Mouse (Mus musculus) urinary bladder, postnatal 25 days (tissue): ENCODE results near the gene Ranbp9.

Experiments used
- DNase-seq: peaks from one replicate; pipeline ENCODE4 v3.0.0; 2022; ENCODE audit warnings: low spot score

Ranbp9 gene

DNA sequence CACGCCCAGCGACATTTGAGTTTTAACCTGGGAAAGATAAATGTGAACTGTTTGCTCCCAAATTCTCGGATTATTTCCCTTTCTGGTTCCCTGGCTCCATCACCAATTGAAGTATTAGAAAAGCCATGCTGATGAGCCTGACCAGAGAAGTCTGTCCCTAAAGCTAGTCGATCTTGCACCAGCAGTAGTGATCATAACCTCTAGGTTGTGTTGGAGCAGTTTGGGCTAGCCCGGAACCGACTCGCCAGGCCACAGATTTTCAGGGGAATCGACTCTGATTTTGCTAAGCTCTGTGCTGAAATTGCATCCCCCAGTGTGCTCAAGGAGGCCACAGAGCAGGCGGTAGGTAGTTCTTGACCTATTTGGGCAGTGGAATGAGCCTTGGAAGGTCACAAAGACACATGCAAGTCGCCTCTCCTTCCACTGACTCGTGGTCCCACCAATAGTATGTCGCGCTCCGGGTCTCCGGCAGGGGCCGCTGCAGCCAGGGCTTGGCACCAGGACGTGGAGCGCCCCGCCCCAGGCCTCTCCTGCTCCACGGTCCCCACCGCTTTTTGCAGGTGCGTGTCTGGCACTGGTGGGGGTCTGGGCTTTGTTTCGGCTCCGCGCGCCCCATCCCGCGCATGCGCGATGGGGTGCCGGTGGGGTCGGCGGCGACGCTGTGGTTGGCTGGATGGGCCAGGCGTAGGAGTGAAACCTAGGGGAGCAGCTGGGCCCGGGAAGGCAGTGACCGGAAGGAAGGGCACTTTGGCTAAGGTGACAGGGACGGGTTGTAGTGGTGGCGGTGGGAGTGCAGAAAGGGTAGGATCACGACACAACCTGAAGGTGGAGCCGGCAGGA lies 115.9 kb downstream of the Ranbp9 start, which contains the start of gene Sirt5:
Sirt5 (plus strand) TSS at position 512 of the 840 bp plus-strand sequence.
- peak; percentile 86 for DNase-seq

DNA sequence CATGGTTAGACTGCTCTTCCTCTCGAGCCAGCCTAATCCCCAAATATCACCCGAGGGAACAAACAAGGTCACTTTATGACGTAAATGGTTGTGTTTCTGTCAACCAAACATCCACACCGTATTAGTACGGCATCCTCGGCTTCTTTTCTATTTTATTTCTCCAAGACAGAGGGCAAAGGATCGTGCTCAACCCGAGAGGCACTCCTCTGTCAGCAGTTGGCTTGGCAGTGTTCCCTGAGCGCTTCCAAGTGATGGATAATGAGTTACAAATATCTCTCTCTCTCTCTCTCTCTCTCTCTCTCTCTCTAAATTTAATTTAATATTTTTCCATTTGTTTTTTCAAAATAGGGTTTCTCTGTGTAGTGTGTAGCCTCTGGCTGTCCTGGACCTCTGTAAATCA lies 118.7 kb downstream of the Ranbp9 start:
- no peak for DNase-seq

DNA sequence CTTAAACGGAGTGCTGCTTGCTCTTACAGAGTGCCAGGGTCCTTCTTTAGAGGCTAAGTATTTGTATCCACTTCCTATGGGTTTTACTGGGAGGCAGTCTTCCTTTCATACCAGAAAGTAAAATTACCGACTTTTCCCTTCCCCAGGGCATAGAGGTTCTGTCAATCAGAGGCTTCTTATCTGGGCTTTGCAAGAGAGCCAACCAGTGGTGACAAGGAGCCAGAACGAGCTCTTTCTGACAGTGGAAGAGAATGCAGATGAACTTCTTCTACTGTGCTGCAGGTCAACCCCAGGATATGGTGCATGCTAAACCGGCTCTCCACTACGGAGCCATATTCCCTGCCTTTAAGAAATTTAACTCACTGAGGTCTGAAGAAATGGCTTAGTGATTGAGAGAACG lies 120.5 kb downstream of the Ranbp9 start:
- DNase-seq: no peak

DNA sequence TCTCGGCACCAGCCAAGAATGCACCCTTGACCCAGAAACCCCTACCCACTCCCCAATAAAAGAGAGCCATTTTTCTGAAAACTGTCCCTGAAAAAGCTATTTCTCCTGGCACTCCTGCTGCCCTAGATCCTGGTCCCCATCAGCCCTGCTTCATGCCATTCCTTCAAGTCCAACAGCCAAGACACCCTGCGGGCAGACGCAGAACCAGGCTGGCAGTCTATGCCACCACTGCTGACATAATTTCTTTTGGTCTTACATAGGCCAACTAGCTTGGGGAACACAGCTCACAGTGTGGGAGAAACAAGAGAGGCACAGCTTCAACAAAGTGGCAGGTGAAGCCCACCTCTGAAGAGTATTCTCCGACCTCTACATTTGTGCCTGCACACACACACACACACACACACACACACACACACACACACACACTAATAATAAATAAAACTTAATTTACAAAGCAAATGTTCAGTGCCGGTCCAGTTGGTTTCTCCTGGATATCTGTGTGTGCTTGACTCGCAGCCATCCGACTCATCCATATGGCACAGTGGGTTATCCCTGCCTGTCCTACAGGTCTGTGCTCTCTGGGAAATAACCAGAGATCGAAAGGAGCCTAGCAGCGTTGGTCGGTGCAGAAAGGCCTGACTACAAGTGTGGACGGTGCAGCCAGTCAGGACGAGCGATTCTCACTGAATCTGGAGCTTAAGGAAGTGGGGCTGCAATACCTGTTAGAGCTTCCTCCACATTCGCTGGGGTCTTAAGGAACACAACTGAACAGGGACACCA lies 124.5 kb downstream of the Ranbp9 start:
- DNase-seq: no peak

DNA sequence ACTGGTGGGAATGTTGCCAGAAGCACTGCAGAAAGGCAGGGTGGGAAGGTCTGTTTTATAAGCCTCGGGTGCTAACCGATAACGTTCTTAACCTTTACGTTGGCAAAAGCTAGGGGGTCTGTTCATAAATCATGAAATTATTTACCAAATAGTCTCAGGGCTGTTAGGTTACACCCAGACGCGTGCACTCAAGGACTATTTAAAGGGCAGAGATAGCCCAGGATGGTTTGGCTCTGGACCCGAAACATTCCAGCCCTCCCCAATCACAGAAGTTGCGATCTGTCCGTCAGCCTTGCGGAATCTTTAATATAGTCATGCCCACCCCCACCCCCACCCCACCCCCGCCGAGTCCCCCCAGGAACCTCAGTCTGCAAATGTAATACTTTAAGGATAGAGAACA lies 126.7 kb downstream of the Ranbp9 start:
- DNase-seq: no peak

DNA sequence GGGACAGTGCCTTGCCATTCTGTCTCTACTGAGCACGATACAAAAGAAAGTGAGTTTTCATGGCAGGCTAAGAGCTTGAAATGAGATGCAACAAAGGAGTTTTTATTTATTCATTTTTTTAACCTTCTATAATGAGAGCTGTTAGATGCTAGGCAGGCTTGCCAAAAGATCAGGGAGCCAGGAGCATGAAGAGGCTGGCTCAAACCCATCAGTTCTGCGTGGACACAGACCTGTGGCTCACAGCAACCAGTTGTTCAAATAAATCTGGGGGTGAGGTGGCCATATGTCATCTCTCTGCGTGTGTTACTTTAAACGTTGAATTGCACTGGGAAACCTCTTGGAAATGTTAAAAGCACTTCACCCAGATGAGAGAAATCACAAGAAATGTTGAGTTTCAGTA lies 127.7 kb downstream of the Ranbp9 start:
- DNase-seq: no peak
